Mouse (Mus musculus) naive thymus-derived CD4-positive, alpha-beta T cell, adult 2 months (primary cell): ENCODE measurements around the gene Psmb7.

ENCODE experiments used
- DNase-seq: peaks from one replicate; pipeline ENCODE4 v3.0.0-alpha.2; 2011; ENCODE audit warnings: low read depth

The Psmb7 gene

DNA sequence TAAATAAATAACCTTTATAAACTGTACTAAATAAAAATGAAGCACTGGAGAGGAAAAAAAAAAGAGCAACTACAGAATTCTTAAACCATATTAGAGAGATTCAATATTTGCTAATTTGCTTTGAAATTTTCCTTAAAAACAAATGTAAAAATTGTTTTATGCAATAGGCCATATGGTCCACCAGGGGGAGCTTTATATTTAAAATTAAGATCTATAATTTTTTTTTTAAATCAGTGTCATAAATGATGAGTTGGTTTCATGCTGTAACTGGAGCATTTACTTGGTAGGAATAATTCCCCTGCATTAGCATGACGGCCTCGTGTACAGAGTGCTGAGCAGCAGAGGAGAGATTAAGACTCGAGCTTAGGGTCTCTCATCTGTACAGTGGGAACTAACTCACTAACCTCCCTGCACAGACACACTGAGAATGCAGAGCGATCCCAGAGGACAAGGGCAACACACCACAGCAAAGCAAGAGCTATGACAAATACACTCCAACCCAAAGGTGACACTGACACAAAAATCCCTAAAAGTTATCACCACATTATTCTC lies 6.1 kb downstream of the Psmb7 start:
- DNase-seq = peak; percentile 39

DNA sequence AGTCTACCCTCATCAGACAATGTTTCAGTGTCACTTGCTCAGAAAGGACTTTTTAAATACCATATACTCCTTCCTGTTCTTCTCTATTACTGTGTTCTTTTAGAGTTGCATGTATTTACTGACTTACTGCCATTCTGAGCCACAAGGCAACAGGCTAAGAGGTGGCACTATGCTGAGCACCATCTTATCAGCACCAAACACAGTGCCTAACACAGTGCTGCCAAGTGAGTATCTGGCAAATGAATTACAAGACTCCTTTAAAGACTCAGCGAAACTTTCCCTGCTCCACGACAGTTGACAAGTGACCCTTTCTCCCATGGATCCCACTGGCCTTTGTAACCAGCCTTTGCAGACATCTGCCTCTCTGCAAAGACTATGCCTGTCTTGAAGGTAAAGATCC lies 13.3 kb downstream of the Psmb7 start:
- no peak for DNase-seq

DNA sequence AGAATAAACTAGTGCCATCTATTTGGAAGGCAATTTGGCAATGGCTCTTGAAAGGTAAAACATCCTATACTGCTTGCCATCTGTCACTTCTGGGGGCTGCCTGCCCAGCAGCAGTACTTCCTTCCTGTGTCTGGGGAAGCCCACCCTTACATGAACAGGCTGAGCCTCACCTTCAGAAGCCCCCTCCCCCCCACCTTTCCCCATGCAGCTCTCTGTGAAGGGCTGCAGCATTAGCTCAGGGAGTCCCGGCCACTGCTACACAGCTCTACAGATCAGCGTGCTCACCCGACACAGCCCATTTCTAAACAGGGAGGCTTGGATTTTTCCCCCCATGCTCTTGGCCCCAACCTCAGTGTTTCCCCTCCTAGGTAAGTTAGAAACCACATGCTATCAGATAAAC lies 14.4 kb downstream of the Psmb7 start:
- DNase-seq = no peak

DNA sequence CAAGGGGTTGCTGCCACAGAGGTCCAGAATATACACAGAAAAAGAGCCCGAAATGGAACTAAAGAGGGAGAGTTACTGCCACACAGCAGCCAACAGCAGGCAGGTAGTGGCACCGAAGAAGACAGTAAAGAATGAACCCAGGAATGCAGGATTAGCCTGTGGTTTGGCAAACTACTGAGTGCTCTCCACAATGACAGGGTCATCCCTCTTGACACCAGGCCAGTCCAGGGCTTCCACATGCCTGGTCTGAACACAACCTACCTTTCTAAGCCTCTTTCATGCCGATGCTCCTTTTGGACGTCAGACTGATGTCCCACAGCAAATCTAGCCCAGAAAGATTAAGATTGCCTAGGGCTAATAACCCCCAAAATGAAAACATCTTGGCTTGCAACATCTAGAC lies 15.1 kb downstream of the Psmb7 start:
- no peak for DNase-seq

DNA sequence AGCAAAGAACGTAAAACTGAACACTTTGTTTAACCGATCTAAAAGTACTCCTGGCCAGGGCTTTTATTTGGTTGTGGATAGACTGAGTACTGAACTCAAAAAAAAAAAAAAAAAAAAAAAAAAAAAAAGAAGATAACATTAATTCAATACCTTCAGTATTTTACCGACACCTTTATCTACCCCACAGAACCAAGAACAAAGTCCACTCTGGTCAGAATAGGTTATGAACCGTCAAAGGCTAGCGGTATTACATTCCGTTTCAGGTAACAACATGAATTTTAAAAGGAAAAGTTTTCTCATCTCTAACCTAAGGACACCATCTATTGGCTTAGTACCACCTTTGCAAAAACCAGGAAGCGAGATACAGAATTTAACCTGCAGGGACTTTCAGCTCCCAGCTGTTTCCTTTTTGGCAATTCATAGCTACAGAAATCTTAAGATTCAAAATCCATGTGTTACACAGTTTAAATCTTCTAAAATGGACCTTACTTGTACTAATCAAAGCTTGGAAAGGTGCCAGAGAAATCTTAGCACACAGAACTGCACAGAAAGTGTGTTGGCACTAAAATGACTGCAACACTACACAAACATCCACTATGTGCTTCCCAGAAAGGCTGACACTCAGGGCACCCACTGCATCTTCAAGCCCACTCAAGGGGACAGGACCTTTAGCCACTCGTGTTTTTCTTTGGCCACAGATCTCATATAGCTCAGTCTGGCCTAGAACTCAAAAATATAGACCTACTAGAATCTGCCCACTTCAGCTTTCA lies 19.9 kb downstream of the Psmb7 start:
- no peak for DNase-seq

DNA sequence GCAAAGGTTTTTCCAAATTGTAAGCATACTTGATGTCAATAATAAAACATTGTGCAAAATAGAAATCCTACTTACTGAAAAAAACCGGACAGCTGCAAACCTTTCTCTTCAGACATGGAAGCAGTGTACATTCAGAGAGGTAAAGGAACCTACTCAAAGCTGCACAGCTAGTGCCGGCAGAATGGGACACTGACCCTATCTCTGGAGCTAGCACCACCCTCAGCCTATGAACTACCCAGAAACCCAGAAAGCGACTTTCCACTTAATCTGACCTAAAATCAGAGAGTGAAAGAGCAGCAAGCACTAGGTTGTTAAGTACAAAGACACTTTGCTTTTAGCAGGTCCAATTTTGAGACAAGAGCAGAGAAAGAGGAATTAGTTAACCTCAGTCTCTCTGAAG lies 20.5 kb downstream of the Psmb7 start:
- no peak for DNase-seq

DNA sequence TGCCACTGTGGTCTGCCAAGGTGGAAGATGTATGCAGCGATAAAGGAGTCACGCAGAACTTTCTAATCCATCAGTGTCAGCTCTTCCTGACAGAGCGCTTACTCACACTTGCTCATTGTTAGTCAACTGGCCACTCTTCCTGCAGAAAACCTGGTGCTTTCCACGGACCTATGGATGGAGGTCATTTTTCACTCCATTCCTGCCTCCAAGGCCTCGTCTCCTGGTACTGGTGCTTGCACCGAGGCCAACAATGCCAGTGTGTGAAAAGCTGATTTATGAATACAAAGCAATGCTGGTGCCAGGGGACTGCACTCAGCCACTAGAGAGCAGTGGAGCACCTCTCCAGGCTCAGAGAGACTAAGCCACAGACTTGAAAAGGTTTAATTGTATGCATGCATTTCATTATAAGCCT lies 22.3 kb downstream of the Psmb7 start:
- no peak for DNase-seq

DNA sequence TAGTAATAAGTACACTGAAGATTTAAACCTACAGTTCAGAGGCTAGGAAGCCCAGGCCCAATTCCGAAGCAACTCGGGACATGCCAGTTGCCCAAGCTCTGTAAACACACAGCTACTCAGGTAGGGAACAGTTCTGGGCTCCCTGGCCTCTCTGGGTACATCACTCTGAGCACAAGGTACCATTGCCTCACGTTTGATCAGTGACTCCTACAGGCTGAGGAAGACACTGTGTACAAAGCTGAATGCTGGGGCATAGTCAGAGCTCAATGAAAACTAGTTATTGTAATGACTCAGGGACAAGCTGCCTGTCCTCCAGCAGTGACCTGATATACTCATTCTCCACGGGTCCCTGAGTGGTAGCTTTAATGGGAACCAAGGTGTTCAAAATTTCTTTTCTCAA lies 22.8 kb downstream of the Psmb7 start:
- DNase-seq = no peak

DNA sequence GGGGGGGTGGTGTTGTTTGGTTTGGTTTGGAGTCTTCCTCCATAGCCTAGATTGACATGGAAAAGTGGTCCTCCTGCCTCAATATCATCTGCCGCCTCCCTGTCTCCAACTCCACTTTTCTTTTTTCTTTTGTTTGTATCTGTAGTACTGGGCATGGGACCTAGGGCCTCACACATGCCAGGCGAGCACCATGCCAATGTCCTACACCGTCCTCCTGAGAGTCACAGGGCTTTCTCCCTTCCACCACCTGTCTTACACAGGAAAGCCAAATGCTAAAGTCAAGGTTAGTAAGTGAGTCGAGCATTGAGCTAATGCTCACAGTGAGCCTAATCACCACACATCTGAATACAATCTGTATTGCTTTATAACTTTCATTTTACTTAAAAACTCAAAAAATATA lies 24.1 kb downstream of the Psmb7 start:
- no peak for DNase-seq

DNA sequence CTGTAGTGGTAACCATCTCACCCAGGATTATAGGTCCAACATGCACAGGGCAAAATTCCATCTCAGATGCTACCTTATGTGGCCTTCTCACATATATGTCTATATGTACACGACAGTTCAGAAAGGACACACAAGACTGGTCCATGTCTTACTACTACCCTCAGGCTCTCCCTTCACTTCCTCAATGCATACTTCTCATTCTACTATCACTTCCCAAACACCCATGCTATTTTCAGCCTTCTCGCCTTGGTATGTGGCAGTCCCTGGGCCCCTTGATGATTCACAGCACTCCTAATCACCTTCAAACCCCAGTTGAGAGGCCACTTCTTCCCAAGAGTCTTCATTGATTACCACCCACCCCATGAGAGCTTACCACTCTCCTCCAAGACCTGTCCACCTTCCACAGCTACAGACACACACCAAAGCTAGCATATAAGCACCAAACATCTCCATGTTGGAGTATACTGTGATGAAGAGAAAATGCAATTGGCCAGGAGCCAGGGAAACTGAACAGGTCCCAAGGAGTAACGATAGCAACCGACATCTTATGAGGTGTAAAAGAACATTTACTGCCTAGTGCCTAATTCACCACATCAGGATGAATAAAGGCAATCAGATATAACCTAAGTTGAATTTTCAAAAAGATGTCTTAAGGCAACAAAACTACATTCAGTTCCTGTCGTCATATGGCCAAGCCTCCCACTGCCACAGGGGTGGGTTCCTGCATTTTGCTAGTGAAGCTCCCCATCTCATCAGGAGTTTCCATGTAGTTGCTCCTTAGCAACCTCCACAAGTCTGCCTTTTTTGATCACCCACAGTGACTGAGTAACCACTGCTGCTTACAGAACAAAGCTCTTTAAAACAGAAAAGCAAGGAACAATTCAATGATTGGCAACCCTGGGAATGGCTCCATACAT lies 26.7 kb downstream of the Psmb7 start:
- DNase-seq = no peak

DNA sequence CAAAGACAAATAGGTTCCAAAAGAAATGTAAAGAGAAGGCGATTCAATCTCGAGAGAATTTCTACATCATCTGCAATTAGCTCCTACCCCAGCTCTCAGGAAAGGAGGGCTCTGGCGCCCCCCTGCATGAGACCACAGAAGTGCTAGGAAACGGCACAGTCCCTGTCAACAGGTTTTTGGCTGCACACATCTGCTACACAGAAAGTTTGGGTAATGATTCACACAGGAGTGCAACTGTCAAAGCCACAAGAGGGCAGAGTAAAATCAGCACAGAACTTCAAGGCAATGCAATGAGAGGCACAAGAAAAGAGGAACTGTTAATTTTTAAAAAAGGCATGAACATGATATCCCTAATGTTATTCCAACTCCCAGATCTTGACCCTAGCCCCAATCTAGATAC lies 27.8 kb downstream of the Psmb7 start:
- no peak for DNase-seq

DNA sequence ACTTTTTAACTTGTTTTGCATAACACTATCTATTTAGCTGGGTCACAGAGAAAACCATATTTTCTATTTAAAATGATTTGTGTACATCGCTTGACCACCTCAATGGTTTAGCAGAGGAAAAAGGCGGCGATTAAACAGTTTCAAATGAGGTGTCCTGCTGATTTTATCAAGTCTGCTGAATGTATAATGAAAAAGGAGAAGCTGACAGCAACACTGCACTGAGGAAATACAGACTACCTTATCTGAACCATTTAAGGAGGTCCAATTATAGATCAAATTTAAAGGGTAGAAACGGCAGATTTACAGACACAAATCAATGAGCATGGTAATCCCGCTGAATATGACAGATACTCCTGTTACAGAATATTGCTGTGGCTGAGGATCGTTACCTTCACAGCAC lies 29.4 kb downstream of the Psmb7 start:
- DNase-seq = no peak

DNA sequence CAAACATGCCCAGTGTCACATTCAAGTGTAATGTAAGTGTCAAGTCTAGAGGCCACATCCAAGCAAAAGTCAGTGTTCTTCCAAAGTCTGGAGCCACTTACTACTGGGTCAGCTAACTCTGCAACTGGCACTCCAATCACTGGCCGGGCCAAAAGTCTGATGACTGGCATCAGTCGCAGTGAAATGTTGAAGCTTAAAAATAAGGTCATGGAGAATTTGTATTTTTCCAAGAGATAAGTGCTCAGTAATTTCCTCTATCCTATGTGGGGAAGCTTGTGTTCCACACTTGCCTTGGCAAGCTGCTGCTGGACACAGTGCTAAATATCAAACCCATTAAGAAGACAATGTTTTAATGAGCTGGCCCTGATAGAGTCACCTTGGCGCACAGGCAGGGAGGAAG lies 30.3 kb downstream of the Psmb7 start:
- DNase-seq = no peak

DNA sequence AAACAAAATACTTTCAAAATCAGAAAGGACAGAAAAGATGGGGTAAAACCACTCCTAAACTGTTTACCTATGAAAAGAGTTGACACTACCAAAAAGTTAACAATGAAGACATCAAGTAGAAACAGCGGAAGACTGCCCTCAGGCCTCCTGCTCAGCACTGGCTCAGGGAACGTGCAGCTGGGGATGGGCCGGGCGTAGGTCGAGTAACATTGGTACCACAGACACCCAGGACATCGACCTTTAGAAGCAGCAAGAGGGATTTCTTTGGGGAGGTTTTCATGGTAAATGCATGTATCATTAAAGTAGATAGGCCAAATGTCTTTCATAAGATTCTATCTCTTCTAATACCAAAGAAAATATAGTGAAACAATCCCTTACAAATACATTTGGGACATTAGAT lies 31.3 kb downstream of the Psmb7 start:
- no peak for DNase-seq

DNA sequence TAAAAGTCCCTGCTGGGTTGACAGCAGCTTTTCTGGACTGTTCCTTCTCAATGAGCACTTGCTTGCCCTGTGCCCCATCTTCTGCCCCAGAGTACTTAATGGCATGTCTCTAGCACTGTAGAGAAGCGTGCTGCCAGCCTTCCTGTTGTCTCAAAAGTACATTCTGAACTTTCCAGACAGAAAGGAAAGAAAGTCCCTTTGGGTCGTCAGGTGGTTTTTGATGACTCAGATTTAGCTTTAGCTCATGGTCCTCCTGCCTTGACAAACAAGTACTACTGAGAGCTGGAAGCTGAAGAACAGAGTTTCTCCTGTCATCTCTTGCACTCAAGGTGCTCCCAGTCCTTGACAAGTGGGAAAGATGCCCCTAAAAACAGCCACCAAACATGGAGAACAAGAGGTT lies 33.7 kb downstream of the Psmb7 start:
- no peak for DNase-seq

DNA sequence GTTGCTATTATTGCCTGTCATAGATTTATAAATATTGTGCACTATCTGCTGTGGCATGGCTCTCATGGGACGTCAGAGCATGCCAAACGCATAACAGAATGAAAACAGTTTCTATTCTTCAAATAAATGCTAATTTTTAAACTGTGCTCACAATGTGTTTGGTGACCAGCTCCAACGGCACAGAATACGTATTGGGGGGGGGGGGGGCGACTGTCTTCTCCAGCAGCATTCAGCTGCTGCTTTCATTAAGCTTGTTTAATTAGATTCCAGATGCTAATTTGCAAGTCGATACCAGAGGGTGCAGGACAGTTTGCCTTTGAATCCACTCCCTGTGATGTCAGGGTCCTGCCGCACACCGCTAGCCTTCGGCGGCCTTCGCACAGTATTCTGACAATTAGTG lies 34.6 kb downstream of the Psmb7 start:
- DNase-seq = no peak

DNA sequence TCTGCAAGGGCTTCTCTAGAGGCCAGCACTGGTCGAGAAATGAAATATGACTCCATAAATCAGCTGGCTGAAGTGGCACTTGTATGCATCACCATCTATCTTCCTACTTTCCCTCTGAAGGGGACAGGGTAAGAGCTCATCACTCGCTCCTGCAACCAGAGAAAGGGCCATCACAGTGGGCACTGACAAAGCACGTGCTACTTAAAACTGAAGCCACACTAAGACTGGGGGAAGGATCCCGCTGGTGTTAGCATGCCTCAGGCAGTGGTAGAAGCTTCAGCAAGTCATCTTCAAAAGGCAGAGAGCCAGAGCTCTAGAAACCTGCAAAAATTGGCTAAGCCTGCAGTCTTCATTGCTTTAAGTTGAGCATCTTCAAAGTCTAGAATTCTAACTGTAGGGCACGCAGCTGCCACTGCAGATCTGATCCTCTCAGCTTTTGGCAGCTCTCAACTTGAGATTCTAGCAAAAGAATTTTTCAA lies 35.0 kb downstream of the Psmb7 start:
- DNase-seq = no peak

DNA sequence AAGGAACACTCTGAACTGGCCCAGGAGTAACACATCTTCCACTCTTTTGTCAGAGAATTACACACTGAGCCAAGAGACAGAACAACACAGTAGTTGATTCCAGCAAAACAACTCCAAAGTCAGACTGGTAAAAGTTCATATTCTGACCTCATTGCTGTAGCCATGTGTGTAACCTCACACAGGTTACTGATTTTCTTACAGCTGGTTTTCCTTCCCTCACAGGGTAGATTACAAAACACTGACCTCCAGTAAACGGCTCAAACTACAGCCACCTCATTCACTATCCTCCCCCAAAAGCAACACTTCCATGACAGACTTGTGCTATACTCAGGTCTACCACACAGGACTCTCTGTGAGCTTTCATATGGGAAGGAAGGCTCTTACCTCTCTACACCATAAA lies 36.2 kb downstream of the Psmb7 start:
- no peak for DNase-seq

DNA sequence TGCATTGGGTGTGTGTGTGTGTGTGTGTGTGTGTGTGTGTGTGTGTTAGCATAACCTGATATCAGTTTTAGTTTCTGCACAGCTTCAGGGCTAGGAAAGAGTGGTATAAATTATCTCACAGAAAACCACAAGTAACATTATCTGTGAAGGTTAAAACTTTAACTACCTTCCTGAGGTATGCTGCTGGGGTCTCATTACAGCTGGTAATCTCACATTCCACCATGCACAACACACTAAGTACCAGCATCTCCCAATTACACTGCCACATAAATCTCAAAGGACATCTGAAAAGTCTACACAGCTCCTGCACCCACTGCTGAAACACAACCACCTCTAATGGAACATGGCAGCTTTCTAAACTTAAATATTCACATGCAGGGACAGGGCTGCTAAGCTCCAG lies 43.0 kb downstream of the Psmb7 start:
- DNase-seq = no peak

DNA sequence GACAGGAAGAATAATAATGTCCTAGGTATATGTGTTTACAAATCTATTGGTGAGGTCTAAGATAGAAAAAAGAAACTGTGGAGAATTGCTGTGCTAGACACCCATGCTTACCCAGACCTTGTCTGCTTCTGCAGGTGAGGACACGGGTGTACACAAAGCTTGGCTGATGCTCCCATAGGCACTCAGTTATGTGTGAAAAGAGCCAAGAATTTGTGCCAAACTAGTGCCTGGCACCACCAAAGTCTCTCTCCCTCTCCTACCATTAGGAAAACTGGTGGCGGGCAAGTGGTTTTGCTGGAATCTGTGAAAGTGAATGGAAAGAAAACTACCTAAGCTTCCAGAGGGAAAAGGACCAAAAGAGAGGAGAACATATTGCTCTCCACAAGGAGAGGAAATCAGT lies 45.5 kb downstream of the Psmb7 start:
- no peak for DNase-seq

DNA sequence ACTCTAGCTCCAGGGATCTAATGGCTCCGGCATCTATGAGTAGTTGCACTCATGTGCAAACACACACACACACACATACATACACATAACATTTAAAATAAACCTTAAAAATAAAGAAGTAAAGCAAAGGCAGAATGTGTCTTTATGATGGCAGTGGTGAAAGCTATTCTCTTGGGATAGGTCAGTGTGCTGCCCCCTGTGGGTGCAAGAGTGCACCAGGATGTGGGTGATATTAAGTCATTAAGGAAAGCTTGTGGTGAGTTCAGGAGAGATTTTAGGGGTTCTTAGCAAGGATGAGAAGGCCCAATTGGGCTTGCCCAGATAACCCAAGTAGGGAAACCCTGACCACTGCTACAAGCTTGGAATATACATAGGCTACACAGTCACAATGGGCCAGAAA lies 46.0 kb downstream of the Psmb7 start:
- DNase-seq = no peak

DNA sequence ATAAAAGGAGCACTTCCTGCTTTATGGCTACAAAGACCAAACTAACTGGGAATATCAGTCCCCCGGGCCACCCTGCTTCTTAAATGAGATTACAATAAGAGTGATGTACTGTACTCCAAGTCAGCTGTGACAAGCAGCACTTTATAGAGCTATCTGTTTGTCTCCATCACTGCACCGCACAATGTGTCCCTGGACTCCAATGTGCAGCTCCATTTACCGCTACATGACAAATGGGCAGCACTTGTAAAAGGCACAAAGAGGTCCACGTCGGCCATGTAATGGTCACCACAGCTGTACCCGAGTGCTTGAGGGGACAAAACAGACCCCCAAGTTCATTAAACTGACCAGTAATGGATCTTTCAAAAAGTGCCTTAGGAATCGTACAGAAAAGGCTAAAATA lies 49.0 kb downstream of the Psmb7 start:
- no peak for DNase-seq
